Mouse (Mus musculus): ENCODE results near the gene H2-DMb2.

- TF ChIP-seq CTCF (IDR thresholded peaks at IDR 0.05; ENCODE audit: low read depth) (no peak), EP300 (IDR thresholded peaks at IDR 0.05; ENCODE audit: low read depth) (no peak)
These were observed 15.6 kb upstream of the H2-DMb2 start for GRCm38 (mm10) chr17:34127475-34127874.

Measured in liver, postnatal 0 days (tissue).